Mouse (Mus musculus): ENCODE measurements around the gene Sync. TPM values are rescaled to one million over a fixed set of nuclear protein-coding genes. Genes with fewer than 3 reads are reported as not detected.
A peak's percentile ranks its signal among the peaks of the same experiment; 100 is the strongest.

Gene Sync
- polyA plus RNA-seq, 1 experiment, result not detected

- Histone ChIP-seq H3K27ac (ENCODE audit: insufficient read depth, low read depth, low read length) (no peak overlapping the region), H3K4me3 (ENCODE audit: insufficient read depth, low read length) (no peak overlapping the region), H3K4me1 (ENCODE audit: control insufficient read depth, insufficient read depth, low read length) (peaks cover 52% of the 10 kb centered on the region)
- TF ChIP-seq POLR2A (IDR thresholded peaks at IDR 0.05; ENCODE audit: borderline replicate concordance, low read depth, low read length) (no peak), CTCF (IDR thresholded peaks at IDR 0.05; ENCODE audit: low read depth, low read length) (no peak)
These were observed 28.3 kb upstream of the Sync start for GRCm38 (mm10) chr4:129259101-129259500.

GRCm38 (mm10) chr4:129260678-129261077 is 26.7 kb upstream of the Sync start:
- TF ChIP-seq CTCF (IDR thresholded peaks at IDR 0.05; ENCODE audit: low read depth, low read length) (no peak), POLR2A (IDR thresholded peaks at IDR 0.05; ENCODE audit: borderline replicate concordance, low read depth, low read length) (no peak)
- H3K27ac ChIP-seq (ENCODE audit: insufficient read depth, low read depth, low read length), result no peak overlapping the region
- H3K4me1 ChIP-seq (ENCODE audit: control insufficient read depth, insufficient read depth, low read length), result peaks cover 53% of the 10 kb centered on the region
- no peak overlapping the region for H3K4me3 ChIP-seq (ENCODE audit: insufficient read depth, low read length)

GRCm38 (mm10) chr4:129261196-129261595 is 26.2 kb upstream of the Sync start, which contains the start of gene C77080:
TSS of gene C77080 (minus strand) at chr4:129261404.
- TF ChIP-seq POLR2A (IDR thresholded peaks at IDR 0.05; ENCODE audit: borderline replicate concordance, low read depth, low read length) (no peak), CTCF (IDR thresholded peaks at IDR 0.05; ENCODE audit: low read depth, low read length) (no peak)
- peak within 1 kb of the TSS; percentile 13; the same call in 1 of the 2 replicates for H3K27ac ChIP-seq (ENCODE audit: insufficient read depth, low read depth, low read length)
- H3K4me1 ChIP-seq (ENCODE audit: control insufficient read depth, insufficient read depth, low read length), result peaks cover 52% of the 10 kb centered on the region
- H3K4me3 ChIP-seq (ENCODE audit: insufficient read depth, low read length), result no peak within 1 kb of the TSS

- Histone ChIP-seq H3K4me1 (ENCODE audit: control insufficient read depth, insufficient read depth, low read length) (peaks cover 65% of the 10 kb centered on the region), H3K27ac (ENCODE audit: insufficient read depth, low read depth, low read length) (peak overlapping the region; percentile 98), H3K4me3 (ENCODE audit: insufficient read depth, low read length) (peak overlapping the region; percentile 42)
- TF ChIP-seq CTCF (IDR thresholded peaks at IDR 0.05; ENCODE audit: low read depth, low read length), result no peak
- TF ChIP-seq POLR2A (IDR thresholded peaks at IDR 0.05; ENCODE audit: borderline replicate concordance, low read depth, low read length), result 0 out of 2 replicates have a peak, but pooled peaks have one; percentile 6
These were observed 24.0 kb upstream of the Sync start for GRCm38 (mm10) chr4:129263225-129264021.

- Histone ChIP-seq H3K27ac (ENCODE audit: insufficient read depth, low read depth, low read length) (peak overlapping the region; percentile 95), H3K4me3 (ENCODE audit: insufficient read depth, low read length) (no peak overlapping the region), H3K4me1 (ENCODE audit: control insufficient read depth, insufficient read depth, low read length) (peaks cover 73% of the 10 kb centered on the region)
- TF ChIP-seq POLR2A (IDR thresholded peaks at IDR 0.05; ENCODE audit: borderline replicate concordance, low read depth, low read length), result no peak
- TF ChIP-seq CTCF (IDR thresholded peaks at IDR 0.05; ENCODE audit: low read depth, low read length), result no peak
These were observed 21.2 kb upstream of the Sync start for GRCm38 (mm10) chr4:129266191-129266590.

- Histone ChIP-seq H3K4me3 (ENCODE audit: insufficient read depth, low read length) (no peak overlapping the region), H3K4me1 (ENCODE audit: control insufficient read depth, insufficient read depth, low read length) (peaks cover 73% of the 10 kb centered on the region), H3K27ac (ENCODE audit: insufficient read depth, low read depth, low read length) (peak overlapping the region; percentile 95)
- TF ChIP-seq POLR2A (IDR thresholded peaks at IDR 0.05; ENCODE audit: borderline replicate concordance, low read depth, low read length), result 0 out of 2 replicates have a peak, but pooled peaks have one; percentile 21
- no peak for TF ChIP-seq CTCF (IDR thresholded peaks at IDR 0.05; ENCODE audit: low read depth, low read length)
These were observed 20.6 kb upstream of the Sync start for GRCm38 (mm10) chr4:129266821-129267220.

- Histone ChIP-seq H3K27ac (ENCODE audit: insufficient read depth, low read depth, low read length) (peak overlapping the region; percentile 95), H3K4me3 (ENCODE audit: insufficient read depth, low read length) (no peak overlapping the region), H3K4me1 (ENCODE audit: control insufficient read depth, insufficient read depth, low read length) (peaks cover 71% of the 10 kb centered on the region)
- TF ChIP-seq CTCF (IDR thresholded peaks at IDR 0.05; ENCODE audit: low read depth, low read length) (no peak), POLR2A (IDR thresholded peaks at IDR 0.05; ENCODE audit: borderline replicate concordance, low read depth, low read length) (no peak)
These were observed 18.7 kb upstream of the Sync start for GRCm38 (mm10) chr4:129268698-129269097.

- Histone ChIP-seq H3K27ac (ENCODE audit: insufficient read depth, low read depth, low read length) (0 out of 2 replicates have a peak overlapping the region, but pooled peaks have one; percentile 3), H3K4me3 (ENCODE audit: insufficient read depth, low read length) (no peak overlapping the region), H3K4me1 (ENCODE audit: control insufficient read depth, insufficient read depth, low read length) (peaks cover 50% of the 10 kb centered on the region)
- TF ChIP-seq POLR2A (IDR thresholded peaks at IDR 0.05; ENCODE audit: borderline replicate concordance, low read depth, low read length) (no peak), CTCF (IDR thresholded peaks at IDR 0.05; ENCODE audit: low read depth, low read length) (0 out of 2 replicates have a peak, but pooled peaks have one; percentile 33)
These were observed 15.2 kb upstream of the Sync start for GRCm38 (mm10) chr4:129271991-129272755.

- no peak for TF ChIP-seq POLR2A (IDR thresholded peaks at IDR 0.05; ENCODE audit: borderline replicate concordance, low read depth, low read length)
- no peak; the same call in 1 of the 2 replicates for TF ChIP-seq CTCF (IDR thresholded peaks at IDR 0.05; ENCODE audit: low read depth, low read length)
- peaks cover 45% of the 10 kb centered on the region for H3K4me1 ChIP-seq (ENCODE audit: control insufficient read depth, insufficient read depth, low read length)
- H3K4me3 ChIP-seq (ENCODE audit: insufficient read depth, low read length), result no peak overlapping the region
- H3K27ac ChIP-seq (ENCODE audit: insufficient read depth, low read depth, low read length), result no peak overlapping the region
These were observed 14.7 kb upstream of the Sync start for GRCm38 (mm10) chr4:129272756-129273046.

GRCm38 (mm10) chr4:129276453-129276865 is 11.0 kb upstream of the Sync start:
- peaks cover 15% of the 10 kb centered on the region for H3K4me1 ChIP-seq (ENCODE audit: control insufficient read depth, insufficient read depth, low read length)
- no peak overlapping the region for H3K4me3 ChIP-seq (ENCODE audit: insufficient read depth, low read length)
- H3K27ac ChIP-seq (ENCODE audit: insufficient read depth, low read depth, low read length), result no peak overlapping the region
- TF ChIP-seq CTCF (IDR thresholded peaks at IDR 0.05; ENCODE audit: low read depth, low read length) (peak; percentile 99), POLR2A (IDR thresholded peaks at IDR 0.05; ENCODE audit: borderline replicate concordance, low read depth, low read length) (no peak)
